Mouse (Mus musculus) myocyte (in vitro differentiated cells): ENCODE measurements around the gene Rae1. TPM values are rescaled to one million over a fixed set of nuclear protein-coding genes. Genes with fewer than 3 reads are reported as not detected.

Experiments used
- H3K27me3 ChIP-seq: one replicate; pipeline ENCODE4 v1.6.1; 2011; ENCODE audit not compliant: control insufficient read depth, insufficient read depth, insufficient read length
- H3K36me3 ChIP-seq: one replicate; pipeline ENCODE4 v1.6.1; 2011; ENCODE audit not compliant: control insufficient read depth, insufficient read depth
- H3K4me2 ChIP-seq: one replicate; pipeline ENCODE4 v1.6.1; 2011; ENCODE audit warnings: low read depth, control low read depth
- H3K4me3 ChIP-seq: one replicate; pipeline ENCODE4 v1.5.1; 2011; ENCODE audit warnings: mild to moderate bottlenecking, control low read depth, moderate library complexity
- H3K79me2 ChIP-seq: one replicate; pipeline ENCODE4 v1.6.1; 2011; ENCODE audit not compliant: control insufficient read depth, insufficient read depth
- H3ac ChIP-seq: one replicate; pipeline ENCODE4 v1.6.1; 2011; ENCODE audit not compliant: control insufficient read depth, insufficient read length
- CEBPB ChIP-seq: IDR thresholded peaks from 2 replicates; pipeline ENCODE4 v1.6.1; 2011; ENCODE audit warnings: mild to moderate bottlenecking, moderate library complexity; ENCODE audit not compliant: poor library complexity, insufficient read depth, severe bottlenecking
- E2F4 ChIP-seq: IDR thresholded peaks from one replicate; pipeline ENCODE4 v1.6.1; 2011; ENCODE audit warnings: mild to moderate bottlenecking, control low read depth, moderate library complexity; ENCODE audit not compliant: insufficient read depth
- MAX ChIP-seq: IDR thresholded peaks from one replicate; pipeline ENCODE4 v1.6.1; 2011; ENCODE audit warnings: low read depth, mild to moderate bottlenecking, control low read depth
- MYOD1 ChIP-seq, 3 experiments: IDR thresholded peaks; one replicate each; pipeline ENCODE4 v1.6.1; 2011; ENCODE audit warnings: control low read depth in 2 of 3, low read depth in 2 of 3, mild to moderate bottlenecking in 2 of 3, moderate library complexity in 1 of 3; ENCODE audit not compliant: insufficient read length in 2 of 3, control insufficient read depth in 1 of 3
- MYOG ChIP-seq, 3 experiments: IDR thresholded peaks; one replicate each; pipeline ENCODE4 v1.6.1; 2011; ENCODE audit warnings: control low read depth in 2 of 3, low read depth in 2 of 3, mild to moderate bottlenecking in 2 of 3; ENCODE audit not compliant: insufficient read length in 2 of 3, control insufficient read depth in 1 of 3, insufficient read depth in 1 of 3
- POLR2A ChIP-seq: IDR thresholded peaks from one replicate; pipeline ENCODE4 v1.6.1; 2011; ENCODE audit warnings: low read depth, mild to moderate bottlenecking, control low read depth, moderate library complexity; ENCODE audit not compliant: insufficient read length
- POLR2AphosphoS2 ChIP-seq: IDR thresholded peaks from one replicate; pipeline ENCODE4 v1.6.1; 2011; ENCODE audit warnings: low read depth, control low read depth; ENCODE audit not compliant: insufficient read length
- REST ChIP-seq: IDR thresholded peaks from one replicate; pipeline ENCODE4 v1.6.1; 2011; ENCODE audit warnings: mild to moderate bottlenecking, control low read depth, moderate library complexity; ENCODE audit not compliant: insufficient read depth, insufficient read length
- SRF ChIP-seq: IDR thresholded peaks from one replicate; pipeline ENCODE4 v1.6.1; 2011; ENCODE audit warnings: low read depth; ENCODE audit not compliant: control insufficient read depth, insufficient read length
- TCF12 ChIP-seq: IDR thresholded peaks from one replicate; pipeline ENCODE4 v1.6.1; 2011; ENCODE audit warnings: mild to moderate bottlenecking, control low read depth; ENCODE audit not compliant: poor library complexity, insufficient read depth, severe bottlenecking
- TCF3 ChIP-seq: IDR thresholded peaks from one replicate; pipeline ENCODE4 v1.6.1; 2011; ENCODE audit warnings: low read depth, control low read depth; ENCODE audit not compliant: insufficient read length
- USF1 ChIP-seq: IDR thresholded peaks from one replicate; pipeline ENCODE4 v1.6.1; 2011; ENCODE audit warnings: low read depth, mild to moderate bottlenecking, control low read depth, moderate library complexity
- polyA plus RNA-seq: library from polyadenylated mRNA; unstranded; fragments of >200 nt; fragmentation: generic; extraction: Trizol; gene quantifications from one replicate; pipeline ENCODE4 v1.2.1, GENCODE M21; 2012; ENCODE audit warnings: missing spikeins

The Rae1 gene
- polyA plus RNA-seq, 1 experiment, result 68.4 TPM

DNA sequence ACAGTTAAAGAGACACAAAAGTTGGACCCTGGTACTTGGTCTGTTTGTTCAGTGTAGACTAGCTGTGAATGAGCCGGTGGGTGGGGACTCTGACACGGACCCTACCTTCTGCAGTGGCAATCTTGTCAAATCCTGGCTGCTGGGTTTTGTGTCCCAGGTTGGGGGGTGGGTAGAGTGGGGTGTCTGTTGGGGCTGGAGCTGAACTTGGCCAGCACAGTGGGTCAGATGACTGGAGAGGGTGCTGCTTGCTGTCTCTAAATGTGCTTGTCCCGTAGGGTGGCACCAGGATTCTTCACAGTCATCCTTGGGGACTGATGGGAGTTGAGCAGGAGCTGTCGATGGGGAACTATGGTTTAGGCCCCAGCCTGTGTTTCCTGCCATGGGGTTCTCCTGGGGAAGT is 24.0 kb downstream of the Rae1 start:
- Histone ChIP-seq H3K36me3 (no peaks in the 10 kb centered on the region), H3K27me3 (no peaks in the 10 kb centered on the region), H3K4me2 (peak overlapping the region; percentile 88), H3K79me2 (peaks cover 29% of the 10 kb centered on the region), H3K4me3 (peak overlapping the region; percentile 63), H3ac (no peak overlapping the region)
- TF ChIP-seq E2F4, result no peak
- no peak for TF ChIP-seq TCF12
- no peak for TF ChIP-seq TCF3
- no peak for TF ChIP-seq MYOD1 (IDR thresholded peaks at IDR 0.05; ENCODE audit: control insufficient read depth in 1 of 3, insufficient read length in 2 of 3, low read depth in 2 of 3)

DNA sequence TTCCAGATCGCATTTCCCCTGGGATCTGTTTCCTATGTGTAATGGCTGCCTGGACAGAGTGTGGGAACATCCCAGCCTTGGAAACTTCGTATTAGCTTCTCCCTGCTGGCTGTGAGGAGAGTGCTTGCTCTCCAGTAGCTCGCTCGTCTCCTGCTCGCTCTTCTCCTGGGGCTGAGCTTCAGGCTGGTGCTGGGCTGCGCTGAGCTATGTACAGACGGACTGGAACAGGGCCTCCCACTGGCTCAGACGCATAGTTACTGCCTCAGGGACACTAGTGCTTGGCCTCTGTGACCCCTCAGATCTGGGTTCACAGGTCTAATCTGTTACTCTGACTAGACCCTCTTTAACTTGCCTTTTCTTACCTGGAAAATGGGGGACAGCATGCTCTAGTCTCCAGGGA is 24.5 kb downstream of the Rae1 start:
- Histone ChIP-seq H3K4me2 (peak overlapping the region; percentile 88), H3K4me3 (peak overlapping the region; percentile 63), H3ac (no peak overlapping the region), H3K36me3 (no peaks in the 10 kb centered on the region), H3K27me3 (no peaks in the 10 kb centered on the region), H3K79me2 (peaks cover 30% of the 10 kb centered on the region)
- no peak for TF ChIP-seq SRF
- no peak for TF ChIP-seq TCF12

DNA sequence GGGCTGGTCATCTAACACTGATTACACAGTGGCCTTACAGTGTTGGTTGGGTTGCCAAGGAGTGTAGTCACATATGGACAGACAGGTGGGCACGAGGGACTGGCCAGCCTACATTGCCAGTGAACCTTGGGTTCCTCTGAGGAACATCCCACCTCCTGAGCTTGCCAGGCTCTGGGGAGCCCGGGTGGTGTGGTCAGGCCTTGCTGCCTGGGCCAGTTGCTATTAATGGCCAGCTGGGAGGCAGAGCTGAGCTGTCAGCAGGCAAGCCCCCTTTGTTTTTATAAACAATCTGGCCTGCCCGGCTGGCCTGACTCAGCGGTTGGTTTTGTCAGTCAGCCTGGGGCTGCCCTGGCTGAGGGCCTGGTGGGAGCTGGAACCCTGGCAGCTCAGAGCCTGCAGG is 25.0 kb downstream of the Rae1 start:
- H3ac ChIP-seq, result no peak overlapping the region
- peak overlapping the region; percentile 63 for H3K4me3 ChIP-seq
- TF ChIP-seq TCF12 (peak; percentile 43), POLR2AphosphoS2 (no peak), E2F4 (no peak), MYOG (IDR thresholded peaks at IDR 0.05; ENCODE audit: control insufficient read depth in 1 of 3, insufficient read depth in 1 of 3, insufficient read length in 2 of 3, low read depth in 2 of 3) (peak; percentile 15 to 91 (median 61)), MAX (no peak), SRF (no peak), REST (no peak), POLR2A (peak; percentile 29), TCF3 (peak; percentile 22), MYOD1 (IDR thresholded peaks at IDR 0.05; ENCODE audit: control insufficient read depth in 1 of 3, insufficient read length in 2 of 3, low read depth in 2 of 3) (peak in 2 of 3 experiments; percentile 66 to 81), USF1 (no peak), CEBPB (no peak)
- peaks cover 34% of the 10 kb centered on the region for H3K79me2 ChIP-seq
- no peaks in the 10 kb centered on the region for H3K27me3 ChIP-seq
- H3K4me2 ChIP-seq, result peak overlapping the region; percentile 88
- H3K36me3 ChIP-seq, result no peaks in the 10 kb centered on the region

DNA sequence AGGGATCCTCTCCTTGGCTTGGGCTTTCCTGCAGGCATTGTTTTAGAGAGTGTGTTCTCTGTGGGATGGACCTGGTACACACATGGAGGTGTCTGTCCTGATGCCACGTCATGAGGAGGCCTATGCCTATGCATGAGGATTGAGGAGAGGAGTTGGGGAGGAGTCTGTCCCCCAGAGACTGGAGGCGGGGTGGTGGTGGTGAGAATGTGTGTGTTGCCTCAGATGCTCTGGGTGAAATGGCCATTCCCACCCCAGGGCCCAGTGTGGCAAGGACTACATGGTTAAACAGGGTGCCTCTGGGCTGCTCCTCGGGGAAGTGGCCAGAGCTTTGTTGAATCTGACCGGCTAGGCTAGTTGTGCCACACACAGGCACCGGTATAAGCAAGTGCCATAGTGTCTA is 26.4 kb downstream of the Rae1 start:
- peak overlapping the region; percentile 63 for H3K4me3 ChIP-seq
- H3K79me2 ChIP-seq, result peaks cover 34% of the 10 kb centered on the region
- TF ChIP-seq MYOD1 (IDR thresholded peaks at IDR 0.05; ENCODE audit: control insufficient read depth in 1 of 3, insufficient read length in 2 of 3, low read depth in 2 of 3), result no peak
- no peak for TF ChIP-seq E2F4
- TF ChIP-seq CEBPB, result no peak
- TF ChIP-seq MYOG (IDR thresholded peaks at IDR 0.05; ENCODE audit: control insufficient read depth in 1 of 3, insufficient read depth in 1 of 3, insufficient read length in 2 of 3, low read depth in 2 of 3), result no peak
- TF ChIP-seq TCF3, result no peak
- TF ChIP-seq REST, result no peak
- TF ChIP-seq MAX, result no peak
- no peak for TF ChIP-seq POLR2AphosphoS2
- no peak for TF ChIP-seq TCF12
- TF ChIP-seq USF1, result no peak
- no peak for TF ChIP-seq SRF
- H3ac ChIP-seq, result no peak overlapping the region
- H3K4me2 ChIP-seq, result peak overlapping the region; percentile 88
- no peaks in the 10 kb centered on the region for H3K36me3 ChIP-seq
- H3K27me3 ChIP-seq, result no peaks in the 10 kb centered on the region

DNA sequence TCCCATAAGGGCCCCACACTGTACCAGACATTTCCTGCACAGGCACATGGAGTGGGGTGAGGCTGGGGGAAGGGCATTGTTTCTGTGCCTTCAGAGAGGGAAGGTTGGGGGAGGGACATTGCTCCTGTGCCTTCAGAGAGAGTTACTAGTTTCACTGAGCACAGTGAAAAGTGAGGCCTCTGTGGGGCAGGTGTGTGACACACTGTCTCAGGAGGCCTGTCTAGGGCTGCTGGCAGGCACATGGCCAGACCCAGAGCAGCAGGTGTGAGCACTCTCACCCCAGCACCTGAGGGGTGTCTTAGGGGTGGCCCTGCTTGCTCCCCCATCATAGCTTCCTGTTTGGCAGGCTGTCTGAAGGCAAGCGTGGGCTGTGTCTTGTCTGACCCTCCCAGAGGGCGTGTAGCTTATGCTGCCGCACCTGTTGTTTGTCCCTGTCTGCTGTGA is 26.8 kb downstream of the Rae1 start:
- Histone ChIP-seq H3K27me3 (no peaks in the 10 kb centered on the region), H3ac (no peak overlapping the region), H3K79me2 (peaks cover 34% of the 10 kb centered on the region), H3K4me2 (peak overlapping the region; percentile 88), H3K36me3 (no peaks in the 10 kb centered on the region), H3K4me3 (no peak overlapping the region)
- TF ChIP-seq MYOG (IDR thresholded peaks at IDR 0.05; ENCODE audit: control insufficient read depth in 1 of 3, insufficient read depth in 1 of 3, insufficient read length in 2 of 3, low read depth in 2 of 3), result peak; percentile 50 to 92 (median 61)
- TF ChIP-seq POLR2AphosphoS2, result peak; percentile 25
- TF ChIP-seq MYOD1 (IDR thresholded peaks at IDR 0.05; ENCODE audit: control insufficient read depth in 1 of 3, insufficient read length in 2 of 3, low read depth in 2 of 3), result peak in 2 of 3 experiments; percentile 81 to 89
- TF ChIP-seq TCF12, result no peak
